Mouse (Mus musculus): ENCODE measurements around the gene Wwox. TPM values are rescaled to one million over a fixed set of nuclear protein-coding genes. Genes with fewer than 3 reads are reported as not detected.

Wwox gene
- total RNA-seq, 1 experiment: 12.5 TPM

GRCm38 (mm10) chr8:114526626-114527267, 87.3 kb downstream of the Wwox start:
- DNase-seq (ENCODE audit: low read depth, low spot score): no peak
- Histone ChIP-seq H3K9me3 (ENCODE audit: control insufficient read depth, insufficient read depth, low read depth, low read length) (no peaks in the 10 kb centered on the region), H3K27ac (ENCODE audit: insufficient read depth, low read depth, low read length, poor library complexity, severe bottlenecking) (no peak overlapping the region), H3K9ac (ENCODE audit: insufficient read depth, low read depth, low read length, poor library complexity, severe bottlenecking) (no peak overlapping the region), H3K4me1 (ENCODE audit: control insufficient read depth in 2 of 2, insufficient read depth in 2 of 2, low read length in 2 of 2, poor library complexity in 1 of 2) (no peaks in the 10 kb centered on the region), H3K36me3 (ENCODE audit: control insufficient read depth, insufficient read depth, low read length, poor library complexity, severe bottlenecking) (no peaks in the 10 kb centered on the region), H3K4me3 (ENCODE audit: insufficient read depth in 1 of 2, low read depth in 1 of 2, low read length in 2 of 2, poor library complexity in 1 of 2, severe bottlenecking in 1 of 2) (no peak overlapping the region)
- no peak for TF ChIP-seq HCFC1 (IDR thresholded peaks at IDR 0.05; ENCODE audit: borderline replicate concordance, insufficient read depth, low read length)
- no peak for TF ChIP-seq MAFK (IDR thresholded peaks at IDR 0.05; ENCODE audit: insufficient read depth, low read depth, low read length)
- TF ChIP-seq ZNF384 (IDR thresholded peaks at IDR 0.05; ENCODE audit: low read depth, low read length): no peak
- no peak for TF ChIP-seq CHD2 (IDR thresholded peaks at IDR 0.05; ENCODE audit: low read depth, low read length)
- TF ChIP-seq ZC3H11A (IDR thresholded peaks at IDR 0.05; ENCODE audit: borderline replicate concordance, low read depth, low read length): no peak
- in situ Hi-C loops (cut with MboI; ENCODE audit: low sequenced_read_pairs in 2 of 2, unreplicated experiment in 2 of 2): no loop called here

- H3K4me3 ChIP-seq (ENCODE audit: insufficient read depth in 1 of 2, low read depth in 1 of 2, low read length in 2 of 2, poor library complexity in 1 of 2, severe bottlenecking in 1 of 2): no peak overlapping the region
- H3K36me3 ChIP-seq (ENCODE audit: control insufficient read depth, insufficient read depth, low read length, poor library complexity, severe bottlenecking): no peaks in the 10 kb centered on the region
- no peak for TF ChIP-seq ZC3H11A (IDR thresholded peaks at IDR 0.05; ENCODE audit: borderline replicate concordance, low read depth, low read length)
- TF ChIP-seq CHD2 (IDR thresholded peaks at IDR 0.05; ENCODE audit: low read depth, low read length): no peak
- TF ChIP-seq ZNF384 (IDR thresholded peaks at IDR 0.05; ENCODE audit: low read depth, low read length): no peak
- TF ChIP-seq MAFK (IDR thresholded peaks at IDR 0.05; ENCODE audit: insufficient read depth, low read depth, low read length): no peak
- no peak for TF ChIP-seq HCFC1 (IDR thresholded peaks at IDR 0.05; ENCODE audit: borderline replicate concordance, insufficient read depth, low read length)
- DNase-seq (ENCODE audit: low read depth, low spot score): no peak
- no peaks in the 10 kb centered on the region for H3K9me3 ChIP-seq (ENCODE audit: control insufficient read depth, insufficient read depth, low read depth, low read length)
- H3K27ac ChIP-seq (ENCODE audit: insufficient read depth, low read depth, low read length, poor library complexity, severe bottlenecking): no peak overlapping the region
- H3K9ac ChIP-seq (ENCODE audit: insufficient read depth, low read depth, low read length, poor library complexity, severe bottlenecking): no peak overlapping the region
- H3K4me1 ChIP-seq (ENCODE audit: control insufficient read depth in 2 of 2, insufficient read depth in 2 of 2, low read length in 2 of 2, poor library complexity in 1 of 2): no peaks in the 10 kb centered on the region
- in situ Hi-C loops (cut with MboI; ENCODE audit: low sequenced_read_pairs in 2 of 2, unreplicated experiment in 2 of 2): no loop called here
These were observed 88.3 kb downstream of the Wwox start for GRCm38 (mm10) chr8:114527648-114528221.

GRCm38 (mm10) chr8:114529581-114529980, 90.1 kb downstream of the Wwox start:
- no peak for DNase-seq (ENCODE audit: low read depth, low spot score)
- Histone ChIP-seq H3K4me3 (ENCODE audit: insufficient read depth in 1 of 2, low read depth in 1 of 2, low read length in 2 of 2, poor library complexity in 1 of 2, severe bottlenecking in 1 of 2) (no peak overlapping the region), H3K9ac (ENCODE audit: insufficient read depth, low read depth, low read length, poor library complexity, severe bottlenecking) (no peak overlapping the region), H3K4me1 (ENCODE audit: control insufficient read depth in 2 of 2, insufficient read depth in 2 of 2, low read length in 2 of 2, poor library complexity in 1 of 2) (no peaks in the 10 kb centered on the region), H3K9me3 (ENCODE audit: control insufficient read depth, insufficient read depth, low read depth, low read length) (no peaks in the 10 kb centered on the region), H3K27ac (ENCODE audit: insufficient read depth, low read depth, low read length, poor library complexity, severe bottlenecking) (no peak overlapping the region), H3K36me3 (ENCODE audit: control insufficient read depth, insufficient read depth, low read length, poor library complexity, severe bottlenecking) (no peaks in the 10 kb centered on the region)
- TF ChIP-seq ZC3H11A (IDR thresholded peaks at IDR 0.05; ENCODE audit: borderline replicate concordance, low read depth, low read length): no peak
- no peak for TF ChIP-seq ZNF384 (IDR thresholded peaks at IDR 0.05; ENCODE audit: low read depth, low read length)
- TF ChIP-seq MAFK (IDR thresholded peaks at IDR 0.05; ENCODE audit: insufficient read depth, low read depth, low read length): no peak
- in situ Hi-C loops (cut with MboI; ENCODE audit: low sequenced_read_pairs in 2 of 2, unreplicated experiment in 2 of 2): no loop called here

- Histone ChIP-seq H3K36me3 (ENCODE audit: control insufficient read depth, insufficient read depth, low read length, poor library complexity, severe bottlenecking) (no peaks in the 10 kb centered on the region), H3K4me1 (ENCODE audit: control insufficient read depth in 2 of 2, insufficient read depth in 2 of 2, low read length in 2 of 2, poor library complexity in 1 of 2) (peaks cover 0 to 2% of the 10 kb centered on the region in 2 experiments; a peak in 1 of 4 replicates), H3K27ac (ENCODE audit: insufficient read depth, low read depth, low read length, poor library complexity, severe bottlenecking) (no peak overlapping the region), H3K9ac (ENCODE audit: insufficient read depth, low read depth, low read length, poor library complexity, severe bottlenecking) (no peak overlapping the region), H3K9me3 (ENCODE audit: control insufficient read depth, insufficient read depth, low read depth, low read length) (no peaks in the 10 kb centered on the region), H3K4me3 (ENCODE audit: insufficient read depth in 1 of 2, low read depth in 1 of 2, low read length in 2 of 2, poor library complexity in 1 of 2, severe bottlenecking in 1 of 2) (no peak overlapping the region)
- in situ Hi-C loops (cut with MboI; ENCODE audit: low sequenced_read_pairs in 2 of 2, unreplicated experiment in 2 of 2): no loop called here
- TF ChIP-seq MAFK (IDR thresholded peaks at IDR 0.05; ENCODE audit: insufficient read depth, low read depth, low read length) (no peak), CHD2 (IDR thresholded peaks at IDR 0.05; ENCODE audit: low read depth, low read length) (no peak), ZNF384 (IDR thresholded peaks at IDR 0.05; ENCODE audit: low read depth, low read length) (no peak), HCFC1 (IDR thresholded peaks at IDR 0.05; ENCODE audit: borderline replicate concordance, insufficient read depth, low read length) (no peak), ZC3H11A (IDR thresholded peaks at IDR 0.05; ENCODE audit: borderline replicate concordance, low read depth, low read length) (no peak)
- no peak for DNase-seq (ENCODE audit: low read depth, low spot score)
These were observed 96.7 kb downstream of the Wwox start for GRCm38 (mm10) chr8:114536201-114536600.

Measured in ES-E14 (cell line).